Mouse (Mus musculus) cortical plate, adult 2 months (tissue): ENCODE data around the gene Kdelr3.

Experiments
- CTCF ChIP-seq: fragments of 200-500 bp; IDR thresholded peaks from 2 replicates; pipeline ENCODE4 v1.5.1; 2011; ENCODE audit warnings: mild to moderate bottlenecking, control low read depth, low read length; ENCODE audit not compliant: insufficient read depth; ENCODE audit errors: extremely low read depth
- POLR2A ChIP-seq: fragments of 200-500 bp; IDR thresholded peaks from 2 replicates; pipeline ENCODE4 v1.6.1; 2011; ENCODE audit warnings: mild to moderate bottlenecking, low read length, control low read depth; ENCODE audit not compliant: insufficient read depth; ENCODE audit errors: extremely low read depth

GRCm38 (mm10) chr15:79527991-79528639 is 11.9 kb downstream of the Kdelr3 start:
- TF ChIP-seq CTCF (no peak), POLR2A (no peak)
